Mouse (Mus musculus) thymus, adult 2 months (tissue): ENCODE measurements around the gene Spindoc. TPM values are rescaled to one million over a fixed set of nuclear protein-coding genes. Genes with fewer than 3 reads are reported as not detected.

Experiments
- DNase-seq: peaks from one replicate; pipeline ENCODE4 v3.0.0; 2021
- H3K27ac ChIP-seq: fragments of 200-500 bp; 2 replicates; pipeline ENCODE4 v1.5.1; 2012; ENCODE audit warnings: low read length, control low read depth; ENCODE audit not compliant: control insufficient read depth, insufficient read depth
- H3K27me3 ChIP-seq: fragments of 200-500 bp; 2 replicates; pipeline ENCODE4 v1.6.1; 2012; ENCODE audit warnings: mild to moderate bottlenecking, low read length, moderate library complexity, mixed read lengths; ENCODE audit not compliant: control insufficient read depth, insufficient read depth
- H3K36me3 ChIP-seq: fragments of 200-500 bp; 2 replicates; pipeline ENCODE4 v1.6.1; 2012; ENCODE audit warnings: mild to moderate bottlenecking, low read length, moderate library complexity; ENCODE audit not compliant: control insufficient read depth, insufficient read depth
- H3K4me1 ChIP-seq: fragments of 200-500 bp; replicated peaks from 2 replicates; pipeline ENCODE4 v1.6.1; 2012; ENCODE audit warnings: low read length; ENCODE audit not compliant: control insufficient read depth, insufficient read depth
- H3K4me3 ChIP-seq: fragments of 200-500 bp; 2 replicates; pipeline ENCODE4 v1.5.1; 2012; ENCODE audit warnings: mild to moderate bottlenecking, low read length, control low read depth, moderate library complexity; ENCODE audit not compliant: control insufficient read depth, insufficient read depth
- CTCF ChIP-seq: fragments of 200-500 bp; IDR thresholded peaks from 2 replicates; pipeline ENCODE4 v1.5.1; 2012; ENCODE audit warnings: mild to moderate bottlenecking, control low read depth, low read length, moderate library complexity, borderline replicate concordance; ENCODE audit not compliant: control insufficient read depth, poor library complexity, insufficient read depth; ENCODE audit errors: extremely low read depth
- POLR2A ChIP-seq: fragments of 200-500 bp; IDR thresholded peaks from 2 replicates; pipeline ENCODE4 v1.6.1; 2012; ENCODE audit warnings: mild to moderate bottlenecking, low read length, control low read depth, moderate library complexity; ENCODE audit not compliant: control insufficient read depth, poor library complexity, insufficient read depth; ENCODE audit errors: extremely low read depth
- WGBS: fragments of 180-500 bp; shearing (Covaris S2); methylation state at CpG from one replicate; pipeline ENCODE4 v1.1.7; 2018; 5-methylcytosine and 5-hydroxymethylcytosine counted together
- polyA plus RNA-seq: library from polyadenylated mRNA; depleted of rRNA; stranded (reverse); fragments of >200 nt; gene quantifications from 2 replicates; pipeline ENCODE4 v1.2.3, GENCODE M21; 2012

Spindoc gene
- polyA plus RNA-seq, 1 experiment = 48.9 TPM

DNA sequence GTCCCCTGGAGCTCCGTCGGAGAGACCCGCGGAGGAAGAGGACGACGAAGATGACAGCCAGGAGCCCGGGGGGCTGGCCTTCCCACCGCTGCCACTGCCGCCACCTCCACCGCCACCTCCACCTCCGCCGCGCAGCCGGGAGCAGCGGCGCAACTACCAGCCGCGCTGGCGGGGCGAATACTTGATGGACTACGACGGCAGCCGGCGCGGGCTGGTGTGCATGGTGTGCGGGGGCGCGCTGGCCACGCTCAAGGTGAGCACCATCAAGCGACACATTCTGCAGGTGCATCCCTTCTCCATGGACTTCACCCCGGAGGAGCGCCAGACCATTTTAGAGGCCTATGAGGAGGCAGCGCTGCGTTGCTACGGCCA is 39.8 kb upstream of the Spindoc start:
- no peak overlapping the region for H3K4me3 ChIP-seq
- H3K36me3 ChIP-seq = peaks cover 52% of the 10 kb centered on the region
- 90% methylated on average over 35 of the region's 35 CpGs for WGBS
- DNase-seq = no peak
- no peak overlapping the region for H3K27ac ChIP-seq
- no peak for TF ChIP-seq POLR2A
- no peak for TF ChIP-seq CTCF
- H3K27me3 ChIP-seq = no peaks in the 10 kb centered on the region
- peaks cover 20% of the 10 kb centered on the region for H3K4me1 ChIP-seq

DNA sequence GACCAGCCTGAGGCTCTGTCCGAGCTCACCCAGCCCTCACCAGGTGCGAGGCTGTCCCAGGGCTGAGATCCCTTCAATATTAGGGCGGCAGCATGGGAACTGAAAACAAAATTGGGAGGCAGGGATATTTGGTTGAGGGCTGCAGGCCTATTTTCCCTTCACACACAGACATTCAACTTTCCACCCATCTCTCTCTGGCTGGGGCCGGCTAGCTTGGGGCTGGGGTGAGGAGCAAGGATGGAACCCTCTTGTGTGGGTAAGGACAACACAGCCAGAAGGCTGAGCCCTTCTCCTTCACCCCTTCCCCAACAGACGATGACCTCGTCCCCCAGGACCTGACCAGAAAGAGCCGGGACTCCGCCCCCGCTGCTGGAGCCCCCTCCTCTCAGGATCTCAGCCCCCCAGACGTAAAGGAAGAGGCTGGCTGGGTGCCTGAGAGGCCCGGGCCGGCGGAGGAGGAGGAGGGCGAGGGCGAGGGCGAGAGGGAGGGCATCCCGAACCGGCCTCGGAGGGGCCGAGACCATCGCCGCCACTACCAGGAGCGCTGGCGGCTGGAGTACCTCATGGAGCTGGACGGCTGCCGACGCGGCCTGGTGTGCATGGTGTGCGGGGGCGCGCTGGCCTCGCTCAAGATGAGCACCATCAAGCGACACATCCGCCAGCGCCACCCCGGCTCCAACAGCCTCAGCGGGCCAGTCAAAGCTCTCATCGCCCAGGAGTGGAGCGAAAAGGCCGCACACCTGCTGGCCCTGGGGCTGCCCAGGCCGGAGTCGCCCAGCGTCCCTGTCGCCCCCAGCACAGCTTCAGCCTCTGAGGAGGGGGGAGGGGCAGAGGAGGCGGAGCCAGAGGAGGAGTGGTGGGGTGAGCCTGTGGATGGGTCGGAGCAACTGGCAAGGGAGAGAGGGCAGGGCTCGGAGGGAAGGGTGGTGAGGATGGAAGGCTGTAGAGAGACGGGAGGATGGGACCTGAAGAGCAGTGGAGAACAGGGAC is 39.1 kb upstream of the Spindoc start:
- DNase-seq = no peak
- no peaks in the 10 kb centered on the region for H3K27me3 ChIP-seq
- no peak overlapping the region for H3K4me3 ChIP-seq
- H3K36me3 ChIP-seq = peaks cover 45% of the 10 kb centered on the region
- peaks cover 22% of the 10 kb centered on the region for H3K4me1 ChIP-seq
- 96% methylated on average over 48 of the region's 48 CpGs for WGBS
- TF ChIP-seq POLR2A (no peak), CTCF (no peak)
- H3K27ac ChIP-seq = no peak overlapping the region

DNA sequence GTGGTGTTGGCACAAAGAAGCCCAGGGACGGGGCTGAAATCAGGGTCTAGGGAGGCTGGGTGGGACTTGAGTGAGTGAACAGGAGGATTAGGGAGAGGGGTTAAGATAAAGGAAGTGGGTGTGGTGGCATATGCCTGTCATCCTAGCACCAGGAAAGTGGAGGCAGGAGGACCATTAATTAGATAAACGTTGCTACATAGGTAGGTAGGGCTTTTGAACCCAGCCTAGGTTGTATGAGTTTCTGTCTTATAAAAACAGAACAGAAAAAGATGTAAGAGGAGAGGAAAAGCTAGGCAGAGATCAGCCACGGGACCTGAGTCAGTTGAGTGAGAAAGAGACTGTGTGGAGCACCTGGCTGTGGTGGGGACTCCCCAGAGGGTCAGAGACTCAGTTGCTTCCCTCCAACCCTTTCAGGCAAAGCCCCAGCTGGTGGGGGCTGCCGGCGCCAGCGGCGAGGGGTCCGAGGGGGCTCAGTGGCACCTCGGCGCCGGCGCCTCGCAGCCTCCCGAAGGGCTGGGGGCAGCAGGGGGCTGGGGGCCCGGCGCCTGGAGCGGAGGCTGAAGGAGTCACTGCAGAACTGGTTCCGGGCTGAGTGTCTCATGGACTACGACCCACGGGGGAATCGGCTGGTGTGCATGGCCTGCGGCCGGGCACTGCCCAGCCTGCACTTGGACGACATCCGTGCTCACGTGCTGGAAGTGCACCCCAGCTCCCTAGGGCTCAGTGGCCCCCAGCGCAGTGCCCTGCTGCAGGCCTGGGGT is 38.2 kb upstream of the Spindoc start:
- H3K36me3 ChIP-seq = peaks cover 36% of the 10 kb centered on the region
- no peak overlapping the region for H3K27ac ChIP-seq
- H3K4me3 ChIP-seq = no peak overlapping the region
- 89% methylated on average over 27 of the region's 27 CpGs for WGBS
- no peak for DNase-seq
- TF ChIP-seq POLR2A (no peak), CTCF (no peak)
- H3K4me1 ChIP-seq = peaks cover 26% of the 10 kb centered on the region
- H3K27me3 ChIP-seq = peaks cover 3% of the 10 kb centered on the region; the same call in 1 of the 2 replicates

DNA sequence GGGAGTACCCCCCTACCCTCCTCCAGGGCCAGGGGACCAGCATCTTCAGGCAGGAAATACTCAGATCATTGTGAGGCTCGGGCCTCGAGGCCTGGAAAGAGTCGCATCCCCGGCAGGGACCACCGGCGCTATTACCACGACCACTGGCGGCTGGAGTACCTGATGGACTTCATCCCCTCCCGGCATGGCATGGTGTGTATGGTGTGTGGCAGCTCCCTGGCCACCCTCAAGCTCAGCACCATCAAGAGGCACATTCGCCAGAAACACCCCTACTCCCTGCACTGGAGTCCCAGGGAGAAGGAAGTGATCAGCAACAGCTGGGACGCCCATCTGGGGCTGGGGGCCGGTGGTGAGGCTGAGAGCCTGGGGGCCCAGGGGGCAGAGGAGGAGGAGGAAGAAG is 37.3 kb upstream of the Spindoc start:
- no peak overlapping the region for H3K4me3 ChIP-seq
- peaks cover 3% of the 10 kb centered on the region; the same call in 1 of the 2 replicates for H3K27me3 ChIP-seq
- 80% methylated on average over 12 of the region's 12 CpGs for WGBS
- peaks cover 29% of the 10 kb centered on the region for H3K36me3 ChIP-seq
- TF ChIP-seq CTCF (no peak), POLR2A (no peak)
- H3K27ac ChIP-seq = no peak overlapping the region
- H3K4me1 ChIP-seq = peaks cover 26% of the 10 kb centered on the region
- DNase-seq = no peak

DNA sequence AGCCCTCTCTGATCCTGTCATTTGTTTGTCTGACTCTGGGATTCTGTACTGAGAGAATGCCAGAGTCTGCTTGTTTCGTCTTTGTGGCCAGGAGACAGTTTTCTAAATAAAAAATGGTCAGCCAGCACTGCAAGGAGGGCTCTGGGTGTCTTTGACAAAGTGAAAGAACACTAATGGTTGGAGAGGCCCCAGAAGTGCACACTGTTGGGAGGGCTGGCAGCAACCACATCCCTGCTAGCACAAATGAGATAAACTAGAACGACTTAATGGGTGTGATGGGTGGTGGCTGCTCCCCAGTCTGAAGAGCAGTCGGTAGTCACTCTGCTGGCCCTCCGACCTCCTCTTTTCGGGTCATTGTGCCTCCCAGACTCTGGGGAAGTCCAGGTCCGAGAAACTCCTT is 36.3 kb upstream of the Spindoc start:
- 63% methylated on average over 6 of the region's 6 CpGs for WGBS
- TF ChIP-seq POLR2A (no peak), CTCF (no peak)
- peaks cover 22% of the 10 kb centered on the region for H3K36me3 ChIP-seq
- H3K4me1 ChIP-seq = peaks cover 26% of the 10 kb centered on the region
- H3K27me3 ChIP-seq = peaks cover 3% of the 10 kb centered on the region; the same call in 1 of the 2 replicates
- H3K4me3 ChIP-seq = no peak overlapping the region
- H3K27ac ChIP-seq = no peak overlapping the region
- no peak for DNase-seq
